Mouse (Mus musculus): ENCODE measurements around the gene Fbxl2. TPM values are rescaled to one million over a fixed set of nuclear protein-coding genes. Genes with fewer than 3 reads are reported as not detected.

The Fbxl2 gene
- polyA plus RNA-seq, 1 experiment from 2014 or later = 3.7 TPM

DNA sequence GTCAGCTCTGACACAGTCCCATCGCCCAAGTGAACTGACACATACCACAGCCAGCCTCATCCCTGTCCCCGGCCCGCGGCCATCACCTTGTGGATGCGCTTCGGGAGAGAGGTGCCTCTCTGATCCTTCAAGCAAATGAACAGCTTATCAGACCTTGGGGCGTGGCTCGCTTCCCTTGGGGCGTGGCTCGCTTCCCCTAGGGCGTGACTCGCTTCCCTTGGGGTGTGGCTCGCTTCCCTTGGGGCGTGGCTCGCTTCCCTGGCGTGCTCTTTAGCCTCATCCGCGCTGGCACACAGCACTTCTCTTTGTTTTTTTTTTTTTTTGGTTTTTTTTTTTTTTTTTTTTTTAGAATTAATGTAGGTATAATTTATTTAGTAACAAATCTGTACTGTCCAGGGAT, 34.8 kb downstream of the Fbxl2 start:
- H3K36me3 ChIP-seq (ENCODE audit: control insufficient read depth, insufficient read depth, low read length) = no peaks in the 10 kb centered on the region
- H3K9me3 ChIP-seq (ENCODE audit: control insufficient read depth, low read length) = no peaks in the 10 kb centered on the region

DNA sequence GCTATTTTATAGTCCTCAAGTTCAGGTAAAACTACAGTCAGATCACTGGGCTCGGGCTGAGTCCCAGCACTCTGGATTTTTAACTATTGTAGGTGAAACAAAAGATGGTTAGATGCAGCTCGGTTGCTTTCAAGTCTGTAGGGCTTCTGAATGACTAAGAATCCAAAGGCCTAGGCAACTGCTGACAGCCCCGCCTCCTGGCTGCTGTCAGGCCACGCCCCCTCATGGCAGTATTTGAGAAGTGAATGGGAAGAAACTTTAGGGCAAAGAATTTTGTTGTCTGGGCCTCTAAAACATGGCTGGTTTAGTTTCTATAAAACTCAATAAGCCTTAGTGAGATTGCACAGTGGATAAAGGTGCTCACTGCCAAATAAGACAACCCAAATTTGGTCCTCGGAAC, 36.5 kb downstream of the Fbxl2 start:
- Histone ChIP-seq H3K27ac (ENCODE audit: low read depth) (no peak overlapping the region), H3K27me3 (replicated peaks; ENCODE audit: control insufficient read depth, insufficient read depth, low read length) (no peaks in the 10 kb centered on the region), H3K9ac (ENCODE audit: low read length) (no peak overlapping the region), H3K4me1 (replicated peaks; ENCODE audit: control insufficient read depth, insufficient read depth, low read length) (no peaks in the 10 kb centered on the region), H3K36me3 (ENCODE audit: control insufficient read depth, insufficient read depth, low read length) (no peaks in the 10 kb centered on the region), H3K4me2 (ENCODE audit: low read length) (no peak overlapping the region), H3K9me3 (ENCODE audit: control insufficient read depth, low read length) (no peaks in the 10 kb centered on the region), H3K4me3 (ENCODE audit: low read depth, low read length) (no peak overlapping the region)
- no peak for DNase-seq (ENCODE audit: low spot score)
- no peak for ATAC-seq (replicated peaks; ENCODE audit: low FRiP score, low TSS enrichment, low read depth)
- WGBS = 55% methylated on average over 5 of the region's 5 CpGs

More for the DNA sequence above, 34.8 kb downstream of the Fbxl2 start:
- Histone ChIP-seq H3K9ac (ENCODE audit: low read length) (no peak overlapping the region), H3K27me3 (replicated peaks; ENCODE audit: control insufficient read depth, insufficient read depth, low read length) (no peaks in the 10 kb centered on the region), H3K4me2 (ENCODE audit: low read length) (no peak overlapping the region), H3K4me1 (replicated peaks; ENCODE audit: control insufficient read depth, insufficient read depth, low read length) (no peaks in the 10 kb centered on the region), H3K4me3 (ENCODE audit: low read depth, low read length) (no peak overlapping the region), H3K27ac (ENCODE audit: low read depth) (no peak overlapping the region)
- ATAC-seq (replicated peaks; ENCODE audit: low FRiP score, low TSS enrichment, low read depth) = no peak
- no peak for DNase-seq (ENCODE audit: low spot score)
- WGBS = 68% methylated on average over 18 of the region's 18 CpGs

- Histone ChIP-seq H3K4me3 (ENCODE audit: low read depth, low read length) (no peak overlapping the region), H3K4me2 (ENCODE audit: low read length) (no peak overlapping the region), H3K9ac (ENCODE audit: low read length) (no peak overlapping the region), H3K27ac (ENCODE audit: low read depth) (no peak overlapping the region), H3K27me3 (replicated peaks; ENCODE audit: control insufficient read depth, insufficient read depth, low read length) (no peaks in the 10 kb centered on the region), H3K4me1 (replicated peaks; ENCODE audit: control insufficient read depth, insufficient read depth, low read length) (no peaks in the 10 kb centered on the region), H3K9me3 (ENCODE audit: control insufficient read depth, low read length) (no peaks in the 10 kb centered on the region), H3K36me3 (ENCODE audit: control insufficient read depth, insufficient read depth, low read length) (no peaks in the 10 kb centered on the region)
- DNase-seq (ENCODE audit: low spot score) (no peak), ATAC-seq (replicated peaks; ENCODE audit: low FRiP score, low TSS enrichment, low read depth) (no peak)
- WGBS = 94% methylated on average over 9 of the region's 9 CpGs
Observed at GRCm38 (mm10) chr9:114007850-114008350, 38.1 kb downstream of the Fbxl2 start.

DNA sequence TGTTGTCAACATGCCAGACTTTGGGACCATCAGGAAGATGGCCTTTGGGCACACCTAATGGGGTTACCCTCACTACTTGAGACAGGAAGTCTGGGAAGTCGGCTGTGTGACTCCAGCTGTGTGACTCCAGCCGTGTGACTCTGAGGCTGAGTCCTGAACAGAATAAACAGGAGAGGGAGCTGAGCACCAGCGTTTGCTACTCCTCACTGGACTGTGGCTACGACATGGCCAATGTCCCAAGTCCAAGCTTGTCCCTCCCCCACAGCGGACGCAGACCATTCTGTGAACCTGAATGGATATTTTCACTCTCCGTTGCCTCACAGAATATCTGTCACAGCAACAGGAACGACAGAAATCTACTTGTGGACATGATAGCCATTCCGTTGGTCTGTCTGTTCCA, 39.2 kb downstream of the Fbxl2 start:
- Histone ChIP-seq H3K4me2 (ENCODE audit: low read length) (no peak overlapping the region), H3K9ac (ENCODE audit: low read length) (no peak overlapping the region), H3K4me3 (ENCODE audit: low read depth, low read length) (no peak overlapping the region), H3K9me3 (ENCODE audit: control insufficient read depth, low read length) (no peaks in the 10 kb centered on the region), H3K27me3 (replicated peaks; ENCODE audit: control insufficient read depth, insufficient read depth, low read length) (no peaks in the 10 kb centered on the region), H3K36me3 (ENCODE audit: control insufficient read depth, insufficient read depth, low read length) (no peaks in the 10 kb centered on the region), H3K27ac (ENCODE audit: low read depth) (no peak overlapping the region), H3K4me1 (replicated peaks; ENCODE audit: control insufficient read depth, insufficient read depth, low read length) (no peaks in the 10 kb centered on the region)
- DNase-seq (ENCODE audit: low spot score) (no peak), ATAC-seq (replicated peaks; ENCODE audit: low FRiP score, low TSS enrichment, low read depth) (no peak)
- WGBS = 68% methylated on average over 9 of the region's 9 CpGs

- H3K27me3 ChIP-seq (replicated peaks; ENCODE audit: control insufficient read depth, insufficient read depth, low read length) = no peaks in the 10 kb centered on the region
- H3K4me2 ChIP-seq (ENCODE audit: low read length) = no peak overlapping the region
- H3K4me3 ChIP-seq (ENCODE audit: low read depth, low read length) = no peak overlapping the region
- no peaks in the 10 kb centered on the region for H3K36me3 ChIP-seq (ENCODE audit: control insufficient read depth, insufficient read depth, low read length)
- no peak overlapping the region for H3K9ac ChIP-seq (ENCODE audit: low read length)
- DNase-seq (ENCODE audit: low spot score) (no peak), ATAC-seq (replicated peaks; ENCODE audit: low FRiP score, low TSS enrichment, low read depth) (no peak)
- 0 out of 2 replicates have a peak, but pooled peaks cover 3% of the 10 kb centered on the region for H3K9me3 ChIP-seq (ENCODE audit: control insufficient read depth, low read length)
- H3K4me1 ChIP-seq (replicated peaks; ENCODE audit: control insufficient read depth, insufficient read depth, low read length) = no peaks in the 10 kb centered on the region
- WGBS = 45% methylated on average over 2 of the region's 2 CpGs
- no peak overlapping the region for H3K27ac ChIP-seq (ENCODE audit: low read depth)
Observed at GRCm38 (mm10) chr9:113998311-113998710, 47.7 kb downstream of the Fbxl2 start.

- DNase-seq (ENCODE audit: low spot score) (no peak), ATAC-seq (replicated peaks; ENCODE audit: low FRiP score, low TSS enrichment, low read depth) (no peak)
- Histone ChIP-seq H3K27me3 (replicated peaks; ENCODE audit: control insufficient read depth, insufficient read depth, low read length) (no peaks in the 10 kb centered on the region), H3K27ac (ENCODE audit: low read depth) (no peak overlapping the region), H3K4me3 (ENCODE audit: low read depth, low read length) (no peak overlapping the region), H3K9ac (ENCODE audit: low read length) (no peak overlapping the region), H3K36me3 (ENCODE audit: control insufficient read depth, insufficient read depth, low read length) (no peaks in the 10 kb centered on the region), H3K4me1 (replicated peaks; ENCODE audit: control insufficient read depth, insufficient read depth, low read length) (no peaks in the 10 kb centered on the region), H3K4me2 (ENCODE audit: low read length) (no peak overlapping the region), H3K9me3 (ENCODE audit: control insufficient read depth, low read length) (no peaks in the 10 kb centered on the region)
- 91% methylated on average over 7 of the region's 7 CpGs for WGBS
Observed at GRCm38 (mm10) chr9:113992810-113993209, 53.2 kb downstream of the Fbxl2 start.

DNA sequence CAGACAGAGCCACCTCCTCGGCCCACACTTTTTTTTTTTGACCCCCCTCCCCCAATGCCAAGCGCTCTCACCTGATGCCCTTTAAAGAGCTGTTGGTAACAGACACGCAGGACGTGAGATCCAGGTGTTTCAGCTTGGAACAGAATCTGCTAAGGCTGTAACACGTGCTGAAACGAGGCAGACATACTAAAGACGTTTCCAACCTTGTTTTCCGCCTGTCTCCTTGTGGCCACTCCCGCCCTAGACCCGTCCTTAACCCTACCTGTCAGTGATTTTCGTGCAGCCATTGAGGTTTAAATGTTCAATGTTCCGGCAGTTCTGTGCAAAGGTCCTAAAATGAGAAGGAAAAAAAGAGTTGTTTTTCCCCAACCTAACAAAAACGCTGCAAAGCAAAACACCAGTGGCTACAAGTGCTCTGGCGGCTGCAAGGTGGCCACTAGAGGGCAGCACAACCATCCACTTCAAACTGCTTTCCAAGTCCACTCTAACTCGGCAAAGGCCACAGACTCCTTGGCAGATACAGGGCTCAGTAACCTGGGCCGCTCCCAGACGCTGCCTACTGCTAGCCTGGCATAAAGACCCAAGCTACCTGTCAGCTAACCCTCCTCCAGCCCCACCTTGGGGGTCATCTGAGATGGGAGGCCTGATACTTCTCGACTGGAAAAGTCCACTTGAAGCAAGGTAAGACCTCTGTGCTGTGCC, 55.3 kb downstream of the Fbxl2 start:
- peak; percentile 80 for ATAC-seq (replicated peaks; ENCODE audit: low FRiP score, low TSS enrichment, low read depth)
- 20% methylated on average over 18 of the region's 18 CpGs for WGBS

DNA sequence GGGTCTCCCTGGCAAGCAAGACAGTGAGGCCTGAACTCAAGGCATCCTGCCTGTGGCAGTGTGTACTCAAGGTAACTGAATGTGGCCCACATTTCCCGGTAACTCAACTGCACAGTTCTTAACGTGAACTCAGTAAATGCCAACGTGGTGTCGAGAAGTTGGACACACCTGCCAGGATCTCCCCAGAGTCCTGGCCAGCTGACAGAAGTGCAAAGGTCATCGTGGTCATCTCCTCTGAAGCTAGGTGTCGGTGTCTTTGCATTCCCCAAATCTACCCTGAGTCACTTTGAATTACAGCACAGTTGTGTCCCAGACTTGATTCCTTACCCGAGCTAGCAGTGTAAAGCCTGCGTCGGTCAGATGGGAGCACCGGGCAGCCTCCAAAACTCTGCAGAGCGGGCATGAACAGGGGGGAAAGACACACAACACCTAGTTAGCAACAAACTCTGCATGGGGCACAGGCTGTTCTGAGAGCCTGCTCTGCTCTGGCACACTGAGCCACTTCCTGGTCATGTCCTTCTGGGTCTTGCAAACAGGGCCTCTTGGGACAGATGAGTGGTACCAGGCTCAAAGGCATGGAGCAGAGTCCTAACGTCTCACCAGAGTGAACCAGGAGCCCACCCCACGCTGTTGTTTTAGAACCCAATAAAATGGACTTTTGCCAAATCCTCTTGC, 60.9 kb downstream of the Fbxl2 start:
- no peak overlapping the region for H3K9ac ChIP-seq (ENCODE audit: low read length)
- ATAC-seq (replicated peaks; ENCODE audit: low FRiP score, low TSS enrichment, low read depth) (no peak), DNase-seq (ENCODE audit: low spot score) (no peak)
- H3K4me2 ChIP-seq (ENCODE audit: low read length) = no peak overlapping the region
- H3K4me1 ChIP-seq (replicated peaks; ENCODE audit: control insufficient read depth, insufficient read depth, low read length) = no peaks in the 10 kb centered on the region
- no peaks in the 10 kb centered on the region for H3K27me3 ChIP-seq (replicated peaks; ENCODE audit: control insufficient read depth, insufficient read depth, low read length)
- H3K9me3 ChIP-seq (ENCODE audit: control insufficient read depth, low read length) = no peaks in the 10 kb centered on the region
- no peak overlapping the region for H3K27ac ChIP-seq (ENCODE audit: low read depth)
- H3K36me3 ChIP-seq (ENCODE audit: control insufficient read depth, insufficient read depth, low read length) = no peaks in the 10 kb centered on the region; the same call in 1 of the 2 replicates
- H3K4me3 ChIP-seq (ENCODE audit: low read depth, low read length) = no peak overlapping the region
- 77% methylated on average over 13 of the region's 13 CpGs for WGBS

More for the DNA sequence above, 55.3 kb downstream of the Fbxl2 start:
- Histone ChIP-seq H3K27me3 (replicated peaks; ENCODE audit: control insufficient read depth, insufficient read depth, low read length) (no peaks in the 10 kb centered on the region), H3K36me3 (ENCODE audit: control insufficient read depth, insufficient read depth, low read length) (no peaks in the 10 kb centered on the region), H3K4me1 (replicated peaks; ENCODE audit: control insufficient read depth, insufficient read depth, low read length) (no peaks in the 10 kb centered on the region), H3K27ac (ENCODE audit: low read depth) (no peak overlapping the region), H3K9ac (ENCODE audit: low read length) (no peak overlapping the region), H3K9me3 (ENCODE audit: control insufficient read depth, low read length) (no peaks in the 10 kb centered on the region), H3K4me3 (ENCODE audit: low read depth, low read length) (no peak overlapping the region), H3K4me2 (ENCODE audit: low read length) (peak overlapping the region; percentile 43)
- DNase-seq (ENCODE audit: low spot score) = peak; percentile 92
